Mouse (Mus musculus): ENCODE results near the gene Nans.
A peak's percentile ranks its signal among the peaks of the same experiment; 100 is the strongest.

Gene Nans

GRCm38 (mm10) chr4:46489028-46489925 is at the start of gene Nans:
Gene Nans (plus strand): TSS chr4:46489248.
- DNase-seq (ENCODE audit: low read depth, low spot score): peak; percentile 96

DNA sequence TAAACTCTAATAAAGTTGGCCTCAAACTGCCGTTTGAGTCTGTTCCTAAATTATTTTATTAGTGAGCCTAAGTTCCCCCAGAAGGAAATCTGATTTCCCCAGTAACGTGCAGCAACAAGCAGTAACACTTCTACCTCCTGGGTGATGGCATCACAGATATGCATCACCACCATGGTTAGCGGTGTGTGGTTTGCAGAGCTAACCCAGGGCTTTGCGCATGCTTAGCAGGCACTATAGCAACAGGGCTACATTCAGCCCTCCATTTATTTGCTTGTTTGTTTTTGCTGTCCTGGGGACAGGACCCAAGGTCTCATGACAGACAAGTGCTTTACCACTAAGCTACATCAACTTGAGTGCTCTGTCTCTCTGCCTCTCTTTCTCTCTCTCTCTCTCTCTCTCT is 46.5 kb upstream of the Nans start:
- no peak for DNase-seq (ENCODE audit: low read depth, low spot score)

DNA sequence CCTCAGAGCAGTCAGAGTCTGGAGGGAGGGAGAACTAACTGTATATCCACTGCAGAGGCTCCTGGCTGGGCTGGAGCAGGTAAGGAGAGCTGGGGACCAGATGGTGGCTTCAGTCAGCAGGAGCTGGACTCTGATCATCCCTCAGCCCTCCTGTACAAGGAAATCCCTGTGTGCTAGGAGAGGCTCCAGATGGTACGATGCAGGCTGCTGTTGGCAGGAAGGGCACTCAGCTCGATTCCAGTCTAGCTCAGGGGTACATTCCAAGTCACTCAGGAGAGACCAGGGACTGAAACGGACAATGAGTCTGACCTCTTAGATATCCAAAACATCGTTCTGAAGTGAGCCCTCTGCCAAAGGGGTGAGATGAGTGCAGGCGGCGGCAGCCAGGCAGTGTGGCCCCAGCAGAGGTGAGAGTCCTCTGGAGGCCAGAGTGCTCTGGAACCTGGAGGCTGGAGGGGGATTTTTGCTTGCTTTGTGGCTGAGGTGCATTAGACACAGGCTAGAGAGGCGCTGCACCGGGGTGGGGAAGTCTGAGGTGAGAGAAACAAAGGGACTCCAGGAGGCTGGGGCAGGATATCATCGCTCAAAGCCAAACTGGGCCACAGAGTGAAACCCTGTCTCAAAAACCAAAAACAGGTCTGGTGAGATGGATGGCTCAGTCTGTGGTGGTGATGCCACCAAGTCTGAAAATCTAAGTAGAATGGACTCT is 43.7 kb upstream of the Nans start:
- DNase-seq (ENCODE audit: low read depth, low spot score): peak; percentile 29

DNA sequence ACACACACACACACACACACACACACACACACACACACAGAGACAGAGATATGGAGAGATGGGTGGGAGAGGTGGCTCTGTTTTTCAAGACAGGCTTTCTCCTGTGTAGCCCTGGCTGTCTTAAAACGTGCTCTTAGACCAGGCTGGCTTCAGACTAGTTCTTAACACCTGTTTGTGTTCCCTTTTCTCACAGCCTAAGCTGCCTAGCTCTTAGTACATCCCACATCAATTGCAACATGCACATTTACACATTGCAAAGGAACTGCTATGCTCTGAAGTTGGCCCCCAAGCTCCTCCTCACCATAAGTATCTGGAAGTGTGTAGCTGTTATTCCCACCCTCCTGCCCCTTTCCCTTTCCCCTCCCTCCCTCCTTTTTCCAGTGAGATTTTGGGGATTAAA is 41.6 kb upstream of the Nans start:
- DNase-seq (ENCODE audit: low read depth, low spot score): no peak

DNA sequence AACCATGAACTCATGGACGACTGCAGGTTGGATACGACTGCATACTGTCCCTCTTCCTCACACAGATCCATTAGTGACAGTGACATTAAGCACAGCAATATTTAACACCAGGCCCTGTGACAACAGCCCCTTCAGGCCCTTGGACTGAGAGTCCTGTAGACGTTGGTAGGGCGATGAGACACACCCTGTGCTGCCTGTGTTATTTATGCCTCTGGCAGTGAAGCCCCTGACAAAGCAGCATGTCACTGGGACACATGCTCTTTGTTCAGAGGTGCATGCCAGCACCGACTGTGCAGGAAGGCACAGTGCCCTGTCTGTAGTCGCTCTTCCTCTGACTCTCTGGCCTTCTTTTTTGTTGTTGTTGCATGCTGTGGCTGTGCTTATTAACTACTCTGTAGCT is 40.2 kb upstream of the Nans start:
- no peak for DNase-seq (ENCODE audit: low read depth, low spot score)

GRCm38 (mm10) chr4:46450020-46450518 is 39.0 kb upstream of the Nans start:
- DNase-seq (ENCODE audit: low read depth, low spot score): no peak

- peak; percentile 93 for DNase-seq (ENCODE audit: low read depth, low spot score)
Measured at GRCm38 (mm10) chr4:46450519-46451131, 38.4 kb upstream of the Nans start, which contains the start of gene Anp32b. Gene Anp32b (plus strand): TSS chr4:46450902.

GRCm38 (mm10) chr4:46451240-46451757 is 37.7 kb upstream of the Nans start:
- no peak for DNase-seq (ENCODE audit: low read depth, low spot score)

DNA sequence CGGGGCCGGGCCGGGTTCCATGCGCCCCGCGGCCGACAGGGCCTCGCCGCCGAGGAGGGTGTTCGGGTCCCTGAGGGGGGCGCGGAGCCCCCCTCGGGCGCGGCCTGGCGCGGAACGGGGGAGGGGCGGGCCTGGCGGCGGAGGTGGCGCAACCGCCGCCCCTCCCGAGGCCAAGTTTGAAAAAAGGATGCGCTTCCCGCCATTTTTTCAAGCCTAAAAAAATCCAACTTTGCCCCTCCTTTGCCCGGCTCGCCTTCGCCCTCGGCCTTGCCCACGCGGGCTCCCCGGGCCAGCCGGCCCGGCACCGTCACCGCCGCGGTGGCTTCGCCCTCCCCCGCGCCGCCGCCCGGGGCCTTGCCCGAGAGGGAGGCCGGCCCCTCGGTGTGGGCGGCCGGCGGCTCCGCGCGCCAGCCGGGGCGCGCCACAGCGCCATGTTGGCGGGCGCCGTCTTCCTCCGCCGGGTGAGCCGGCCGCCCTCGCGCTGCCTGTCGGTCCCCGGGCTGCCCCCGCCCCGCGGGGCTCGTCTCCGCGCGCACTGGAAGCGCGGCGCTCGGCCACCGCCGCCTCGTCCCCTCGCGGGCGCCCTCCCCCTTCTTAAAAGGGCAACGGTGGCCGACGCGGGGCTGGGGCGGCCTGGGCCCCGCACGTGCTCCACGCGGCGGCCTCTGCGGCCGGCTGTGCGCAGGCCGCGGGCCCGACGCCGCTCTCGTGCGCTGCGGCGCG is 37.1 kb upstream of the Nans start:
- DNase-seq (ENCODE audit: low read depth, low spot score): no peak

GRCm38 (mm10) chr4:46452481-46452850 is 36.6 kb upstream of the Nans start:
- peak; percentile 82 for DNase-seq (ENCODE audit: low read depth, low spot score)

- no peak for DNase-seq (ENCODE audit: low read depth, low spot score)
Measured at GRCm38 (mm10) chr4:46452855-46453719, 36.0 kb upstream of the Nans start.

- no peak for DNase-seq (ENCODE audit: low read depth, low spot score)
Measured at GRCm38 (mm10) chr4:46454097-46454864, 34.8 kb upstream of the Nans start.

DNA sequence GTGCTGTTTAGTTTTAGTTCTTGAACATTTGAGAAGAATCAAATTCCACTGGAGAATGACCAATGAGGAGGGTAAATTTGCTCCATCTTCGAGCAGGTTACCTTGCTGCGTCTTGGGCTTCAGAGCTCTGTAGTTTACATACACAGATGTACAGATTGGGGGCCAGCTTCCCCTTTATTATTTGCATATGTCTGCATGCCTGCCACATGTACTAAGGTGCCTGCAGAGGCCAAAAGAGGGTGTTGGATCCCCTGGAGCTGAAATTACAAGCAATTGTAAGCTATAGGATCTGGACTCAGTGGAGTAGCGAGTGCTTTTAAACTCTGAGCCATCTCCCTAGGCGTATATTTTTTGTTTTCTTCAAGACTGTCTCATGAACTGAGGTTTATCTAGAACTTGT is 32.3 kb upstream of the Nans start:
- DNase-seq (ENCODE audit: low read depth, low spot score): no peak

DNA sequence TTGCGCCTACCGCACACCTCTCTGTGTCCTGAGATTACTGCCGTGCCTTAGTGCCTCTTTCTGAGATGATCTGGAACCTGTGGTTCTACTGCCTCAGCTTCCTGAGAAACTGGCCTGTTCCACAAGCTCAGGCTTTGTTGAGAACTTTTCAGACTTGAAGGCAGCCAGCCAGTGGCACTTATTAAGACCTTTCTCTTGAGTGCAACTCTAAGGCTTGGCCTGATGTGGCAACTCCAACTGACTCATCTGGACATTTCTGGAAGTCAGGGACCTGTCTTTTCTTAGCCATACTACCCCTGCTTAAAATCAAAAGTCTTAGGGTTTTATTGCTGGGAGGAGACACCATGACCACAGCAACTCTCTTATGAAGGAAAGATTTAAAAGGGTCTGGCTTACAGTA is 31.9 kb upstream of the Nans start:
- DNase-seq (ENCODE audit: low read depth, low spot score): no peak

- no peak for DNase-seq (ENCODE audit: low read depth, low spot score)
Measured at GRCm38 (mm10) chr4:46458411-46458810, 30.6 kb upstream of the Nans start.

GRCm38 (mm10) chr4:46463130-46463830 is 25.8 kb upstream of the Nans start:
- peak; percentile 66 for DNase-seq (ENCODE audit: low read depth, low spot score)

GRCm38 (mm10) chr4:46465740-46466139 is 23.3 kb upstream of the Nans start:
- DNase-seq (ENCODE audit: low read depth, low spot score): no peak

DNA sequence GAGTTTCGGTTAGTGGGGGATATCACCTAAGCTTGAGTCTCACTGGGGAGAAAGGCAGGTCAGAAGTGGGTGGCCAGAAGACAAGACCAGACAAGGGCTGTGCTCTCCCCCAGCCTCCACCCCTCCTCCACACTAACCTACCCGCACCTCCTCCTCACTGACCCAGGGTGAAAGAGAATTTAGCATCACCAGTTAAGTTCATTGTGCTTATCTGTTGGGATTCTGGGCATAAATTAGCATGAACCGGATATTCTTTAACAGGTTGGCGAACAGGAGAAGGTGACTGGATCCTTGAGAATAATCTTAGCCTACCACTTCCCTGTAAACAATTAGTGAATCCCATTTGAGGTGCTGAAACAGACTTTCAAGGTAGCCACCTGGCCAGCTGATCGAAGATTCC is 13.9 kb upstream of the Nans start:
- peak; percentile 52 for DNase-seq (ENCODE audit: low read depth, low spot score)

DNA sequence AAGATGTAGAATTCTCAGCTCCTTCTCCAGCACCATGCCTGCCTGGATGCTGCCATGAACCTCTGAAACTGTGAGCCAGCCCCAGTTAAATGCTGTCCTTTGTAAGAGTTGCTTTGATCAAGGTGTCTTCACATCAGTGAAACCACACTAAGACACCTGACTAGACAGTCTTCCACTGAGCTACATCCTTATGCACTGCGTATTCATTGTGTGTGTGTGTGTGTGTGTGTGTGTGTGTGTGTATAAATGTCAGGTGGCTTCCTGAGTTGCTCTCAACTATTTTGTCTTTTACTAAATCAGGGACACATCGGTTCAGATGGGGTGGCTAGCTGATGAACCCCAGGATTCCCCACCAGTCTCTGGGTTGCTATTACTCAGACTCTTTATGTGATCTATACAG is 10.0 kb upstream of the Nans start:
- DNase-seq (ENCODE audit: low read depth, low spot score): no peak

Data from ES-CJ7 (cell line).